Mouse (Mus musculus) Patski (cell line): ENCODE data around the gene Sorbs2. TPM values are rescaled to one million over a fixed set of nuclear protein-coding genes. Genes with fewer than 3 reads are reported as not detected.

Experiments
- ATAC-seq: fragments of 100-300 bp; one replicate; pipeline ENCODE4 v1.8.0; 2021
- CTCF ChIA-PET: fragments of 350-600 bp; sonication (Branson Sonifier 250); formaldehyde crosslinking; loops from one replicate; lab custom pipeline; 2022; ENCODE audit warnings: inconsistent platforms; lab: Charles Lee
- POLR2A ChIA-PET: fragments of 350-600 bp; sonication (Branson Sonifier 250); formaldehyde crosslinking; loops from one replicate; lab custom pipeline; 2022; ENCODE audit warnings: antibody characterized with exemption, inconsistent platforms; lab: Charles Lee
- DNase-seq: peaks from one replicate; pipeline ENCODE4 v3.0.0-alpha.2; 2011; ENCODE audit warnings: low read depth, low spot score
- H3K27me3 ChIP-seq: fragments of 371-371 bp; one replicate; pipeline ENCODE4 v1.5.1; 2021
- CTCF ChIP-seq: fragments of 100-300 bp; IDR thresholded peaks from one replicate; pipeline ENCODE4 v1.5.1; 2021
- in situ Hi-C: fragments of 300-500 bp; cut with MboI; formaldehyde crosslinking; loops from 3 replicates; pipeline ENCODE4 v1.11.1; 2018; ENCODE audit warnings: low pct_unique_long_range_greater_than_20kb, mixed read lengths
- polyA plus RNA-seq: library from polyadenylated mRNA; unstranded; gene quantifications from one replicate; pipeline ENCODE4 v1.2.3, GENCODE M21; 2021

Gene Sorbs2
- polyA plus RNA-seq, 1 experiment from 2014 or later, result 17.3 TPM

DNA sequence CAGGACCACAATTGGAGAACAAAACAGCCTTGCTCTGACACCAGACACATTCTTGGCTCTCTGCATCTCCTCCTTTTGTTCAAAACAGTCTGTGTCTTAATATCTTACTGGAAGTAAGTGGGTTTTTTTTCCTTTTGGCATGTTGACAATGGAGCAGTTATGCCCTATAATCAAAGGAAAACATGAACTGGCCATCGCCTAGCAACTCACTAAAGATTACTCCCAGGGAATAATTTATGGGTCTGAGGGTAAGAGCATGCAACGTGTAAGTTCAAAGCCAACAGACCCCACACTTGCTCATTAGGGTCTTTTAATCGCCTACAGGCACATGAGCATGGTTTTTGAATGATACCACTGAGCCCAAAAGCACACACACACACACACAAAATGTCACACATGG lies 207.2 kb downstream of the Sorbs2 start:
- DNase-seq (peak; percentile 51), ATAC-seq (no peak)
- ChIA-PET POLR2A (no interaction called here), CTCF (no interaction called here)
- in situ Hi-C loops, result no loop called here
- TF ChIP-seq CTCF, result no peak
- no peaks in the 10 kb centered on the region for H3K27me3 ChIP-seq

- ChIA-PET CTCF (no interaction called here), POLR2A (no interaction called here)
- in situ Hi-C loops, result no loop called here
- ATAC-seq, result no peak
- TF ChIP-seq CTCF, result no peak
- no peaks in the 10 kb centered on the region for H3K27me3 ChIP-seq
- DNase-seq, result no peak
Measured at GRCm38 (mm10) chr8:45715330-45716027, 207.9 kb downstream of the Sorbs2 start.

- DNase-seq (peak; percentile 77), ATAC-seq (peak; percentile 99)
- in situ Hi-C loops, result no loop called here
- ChIA-PET POLR2A (no interaction called here), CTCF (no interaction called here)
- no peak for TF ChIP-seq CTCF
- no peaks in the 10 kb centered on the region for H3K27me3 ChIP-seq
Measured at GRCm38 (mm10) chr8:45719776-45720175, 212.2 kb downstream of the Sorbs2 start.

DNA sequence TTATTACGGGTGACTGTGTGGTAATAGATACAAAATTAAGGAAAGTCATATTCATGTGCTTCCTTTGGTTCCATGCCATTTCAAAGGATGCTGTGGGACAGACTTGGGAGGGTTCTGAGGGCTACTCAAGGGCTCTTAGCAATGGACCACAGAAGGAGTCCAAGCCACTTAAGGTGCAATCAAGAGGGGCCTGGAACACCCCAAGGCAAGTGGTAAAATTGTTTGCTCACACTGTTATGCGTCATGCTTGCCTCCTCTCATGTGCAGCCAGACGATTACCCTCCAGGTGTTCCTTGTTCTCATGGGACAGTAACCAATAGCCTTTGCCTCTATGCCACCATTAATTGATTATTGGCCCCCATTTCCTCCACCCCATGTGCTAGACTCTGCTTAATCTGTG lies 216.6 kb downstream of the Sorbs2 start:
- ChIA-PET POLR2A (no interaction called here), CTCF (no interaction called here)
- no peak for DNase-seq
- in situ Hi-C loops, result no loop called here
- no peak for TF ChIP-seq CTCF
- ATAC-seq, result no peak
- H3K27me3 ChIP-seq, result no peaks in the 10 kb centered on the region

DNA sequence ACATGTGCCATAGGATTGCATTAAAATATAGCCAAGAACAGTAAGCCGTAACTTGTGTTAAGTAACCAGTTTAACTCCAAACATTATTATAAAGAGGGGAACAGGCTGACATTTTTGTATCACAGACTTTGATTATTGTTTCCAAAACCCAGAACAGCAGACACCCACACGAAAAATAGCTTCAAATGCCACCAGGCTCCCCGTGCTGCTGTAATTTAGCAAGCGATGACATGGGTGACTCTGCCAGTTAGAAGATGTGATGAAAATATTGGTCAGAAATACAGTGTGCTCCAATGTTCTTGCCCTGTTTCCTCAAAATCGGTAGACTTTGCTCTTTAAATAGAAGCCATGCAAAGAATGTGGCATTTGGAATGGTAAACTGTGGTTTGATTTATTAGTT lies 217.7 kb downstream of the Sorbs2 start:
- H3K27me3 ChIP-seq, result no peaks in the 10 kb centered on the region
- DNase-seq, result no peak
- POLR2A ChIA-PET, result no interaction called here
- in situ Hi-C loops, result no loop called here
- CTCF ChIA-PET, result no interaction called here
- TF ChIP-seq CTCF, result no peak
- no peak for ATAC-seq

DNA sequence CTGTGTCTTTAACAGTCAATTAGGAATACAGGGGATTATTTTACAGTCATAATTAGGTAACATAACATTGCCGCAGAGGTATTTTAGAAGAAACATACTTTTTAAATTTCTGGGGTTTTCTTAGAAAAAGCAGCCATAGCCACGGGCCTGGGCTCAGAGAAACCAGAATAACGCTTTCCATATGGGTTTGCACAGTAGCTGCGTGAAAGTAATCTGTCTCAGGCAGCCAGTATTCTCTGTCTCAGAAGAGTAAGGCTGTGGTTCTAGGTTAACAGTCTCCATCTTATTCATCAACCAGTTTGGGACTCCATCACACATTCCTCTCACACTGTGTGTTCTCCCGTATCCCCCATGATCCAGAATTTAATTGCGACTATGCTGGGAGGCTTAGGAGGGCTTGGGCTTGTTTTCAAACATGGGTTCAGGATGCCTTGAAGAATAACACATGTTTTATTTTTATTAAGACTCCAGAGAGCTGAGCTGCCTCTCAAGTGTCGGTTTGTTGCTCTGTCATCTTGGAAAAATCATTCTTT lies 222.3 kb downstream of the Sorbs2 start:
- no peak for DNase-seq

GRCm38 (mm10) chr8:45730795-45731194 lies 223.2 kb downstream of the Sorbs2 start:
- CTCF ChIA-PET, result interaction anchor here (0.8 kb wide), 2 partner anchors 26 to 103 kb away, joined by 3 read pairs; no protein-coding TSS in a partner anchor
- no peak for TF ChIP-seq CTCF
- no peak for ATAC-seq
- no peak for DNase-seq
- in situ Hi-C loops, result no loop called here
- POLR2A ChIA-PET, result no interaction called here
- no peaks in the 10 kb centered on the region for H3K27me3 ChIP-seq

More for the DNA sequence above, 222.3 kb downstream of the Sorbs2 start:
- ChIA-PET POLR2A (no interaction called here), CTCF (interaction anchor here (0.8 kb wide), 1 partner anchor 25 kb away, joined by 3 read pairs; no protein-coding TSS in a partner anchor)
- no peak for TF ChIP-seq CTCF
- ATAC-seq, result no peak
- in situ Hi-C loops, result no loop called here
- H3K27me3 ChIP-seq, result no peaks in the 10 kb centered on the region

DNA sequence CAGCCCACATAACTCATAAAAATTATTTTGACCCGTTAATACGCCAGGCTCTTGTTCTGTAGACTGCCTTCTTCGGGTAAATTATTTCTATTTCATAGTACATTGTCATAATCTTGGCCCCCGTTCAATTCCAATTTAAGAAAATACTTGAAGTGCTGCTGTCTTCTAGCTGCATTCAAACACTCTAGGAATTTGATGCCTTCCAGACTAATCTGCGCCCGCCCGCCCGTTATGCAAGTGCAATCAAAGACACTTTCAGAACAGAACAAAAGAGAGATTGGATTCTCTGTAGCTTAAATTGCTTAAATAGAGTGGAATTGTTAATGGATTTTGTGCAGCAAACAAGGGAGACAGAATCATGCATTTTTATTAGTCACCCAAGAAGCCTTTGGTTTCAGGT lies 226.5 kb downstream of the Sorbs2 start:
- ATAC-seq, result no peak
- CTCF ChIA-PET, result interaction anchor here (0.9 kb wide), 1 partner anchor 201 kb away, joined by 3 read pairs; the partner anchor contains the start of gene Ccdc110
- TF ChIP-seq CTCF, result no peak
- POLR2A ChIA-PET, result no interaction called here
- in situ Hi-C loops, result no loop called here
- DNase-seq, result no peak
- H3K27me3 ChIP-seq, result no peaks in the 10 kb centered on the region

GRCm38 (mm10) chr8:45737266-45737665 lies 229.7 kb downstream of the Sorbs2 start:
- in situ Hi-C loops, result no loop called here

DNA sequence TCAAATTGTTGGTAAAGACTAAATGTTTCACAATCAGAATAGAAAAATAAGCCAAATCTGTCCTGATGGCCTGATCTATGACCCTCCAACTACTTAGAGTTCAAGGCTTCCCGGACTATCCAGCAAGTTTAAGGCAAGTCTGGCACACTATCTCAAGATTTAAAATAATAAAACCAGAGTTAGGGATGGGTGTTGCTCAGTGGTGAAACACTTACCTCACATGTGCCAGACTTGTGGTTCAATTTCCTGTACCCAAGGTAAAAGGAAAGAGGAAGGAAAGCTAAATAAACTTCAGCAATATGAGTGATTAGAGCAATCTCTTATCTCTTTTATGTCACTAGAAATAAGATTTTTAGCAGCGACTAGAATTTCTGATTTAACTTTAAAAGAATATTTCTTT lies 235.7 kb downstream of the Sorbs2 start:
- POLR2A ChIA-PET, result interaction anchor here (0.6 kb wide), 2 partner anchors 143 to 188 kb away, joined by 3 read pairs; no protein-coding TSS in a partner anchor

More at GRCm38 (mm10) chr8:45737266-45737665, 229.7 kb downstream of the Sorbs2 start:
- no peak for TF ChIP-seq CTCF
- ATAC-seq, result no peak
- H3K27me3 ChIP-seq, result no peaks in the 10 kb centered on the region
- ChIA-PET POLR2A (interaction anchor here (0.6 kb wide), 1 partner anchor 431 kb away, joined by 4 read pairs; no protein-coding TSS in a partner anchor), CTCF (no interaction called here)
- no peak for DNase-seq

DNA sequence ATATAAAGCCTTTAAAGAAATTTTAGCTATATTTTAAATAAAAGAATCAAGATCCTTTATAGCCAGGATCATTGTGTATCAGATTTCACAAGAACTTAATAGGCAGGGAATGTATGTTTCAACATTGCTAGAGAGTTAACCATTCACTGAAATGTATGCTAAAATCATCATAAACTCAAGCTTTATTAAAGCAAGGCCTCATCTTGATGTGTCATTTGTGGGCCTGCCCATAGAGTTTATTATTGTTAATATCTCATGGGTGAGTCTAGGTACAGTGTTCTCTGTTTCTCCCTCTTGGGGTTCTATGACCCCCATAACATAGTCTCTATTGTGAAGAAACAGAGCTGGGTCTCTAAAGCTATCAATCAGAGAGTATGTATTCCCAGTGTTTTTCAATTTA lies 236.2 kb downstream of the Sorbs2 start:
- POLR2A ChIA-PET, result interaction anchor here (0.6 kb wide), 1 partner anchor 142 kb away, joined by 3 read pairs; no protein-coding TSS in a partner anchor
- no peak for TF ChIP-seq CTCF
- H3K27me3 ChIP-seq, result no peaks in the 10 kb centered on the region
- no peak for ATAC-seq
- CTCF ChIA-PET, result interaction anchor here (1.0 to 1.3 kb wide), 2 partner anchors 11 to 35 kb away, joined by 3 to 4 read pairs; no protein-coding TSS in a partner anchor
- no peak for DNase-seq
- in situ Hi-C loops, result no loop called here

More for the DNA sequence above, 235.7 kb downstream of the Sorbs2 start:
- no peak for ATAC-seq
- in situ Hi-C loops, result no loop called here
- TF ChIP-seq CTCF, result no peak
- H3K27me3 ChIP-seq, result no peaks in the 10 kb centered on the region
- DNase-seq, result no peak
- CTCF ChIA-PET, result interaction anchor here (1.0 kb wide), 1 partner anchor 11 kb away, joined by 4 read pairs; no protein-coding TSS in a partner anchor
